Mouse (Mus musculus) small intestine, adult 2 months (tissue): ENCODE results near the gene Olfr521. TPM values are rescaled to one million over a fixed set of nuclear protein-coding genes. Genes with fewer than 3 reads are reported as not detected.

ENCODE experiments used
- H3K27ac ChIP-seq: fragments of 200-500 bp; 2 replicates; pipeline ENCODE4 v1.5.1; 2012; ENCODE audit warnings: low read depth, low read length, control low read depth, inconsistent platforms; ENCODE audit not compliant: insufficient read depth
- H3K27me3 ChIP-seq: fragments of 200-500 bp; 2 replicates; pipeline ENCODE4 v1.6.1; 2012; ENCODE audit warnings: mild to moderate bottlenecking, moderate library complexity, low read length, inconsistent platforms; ENCODE audit not compliant: control insufficient read depth, insufficient read depth
- H3K36me3 ChIP-seq: fragments of 200-500 bp; 2 replicates; pipeline ENCODE4 v1.6.1; 2012; ENCODE audit warnings: mild to moderate bottlenecking, low read length, control low read depth, inconsistent platforms; ENCODE audit not compliant: control insufficient read depth, insufficient read depth
- H3K4me1 ChIP-seq: fragments of 200-500 bp; 2 replicates; pipeline ENCODE4 v1.6.1; 2012; ENCODE audit warnings: low read length, inconsistent platforms, mixed read lengths; ENCODE audit not compliant: control insufficient read depth, insufficient read depth, insufficient read length
- H3K4me3 ChIP-seq: fragments of 200-500 bp; 2 replicates; pipeline ENCODE4 v1.5.1; 2012; ENCODE audit warnings: low read depth, mild to moderate bottlenecking, control low read depth, inconsistent platforms, low read length, moderate library complexity
- CTCF ChIP-seq: fragments of 200-500 bp; IDR thresholded peaks from 2 replicates; pipeline ENCODE4 v1.5.1; 2012; ENCODE audit warnings: low read depth, mild to moderate bottlenecking, control low read depth, inconsistent platforms, low read length, moderate library complexity, mixed read lengths; ENCODE audit not compliant: insufficient replicate concordance, insufficient read length; ENCODE audit errors: extremely low read depth
- POLR2A ChIP-seq: fragments of 200-500 bp; IDR thresholded peaks from 2 replicates; pipeline ENCODE4 v1.6.1; 2012; ENCODE audit warnings: low read depth, mild to moderate bottlenecking, control low read depth, inconsistent platforms, low read length, moderate library complexity
- WGBS: fragments of 180-500 bp; shearing (Covaris S2); methylation state at CpG from one replicate; pipeline ENCODE4 v1.1.7; 2018; 5-methylcytosine and 5-hydroxymethylcytosine counted together
- polyA plus RNA-seq: library from polyadenylated mRNA; depleted of rRNA; stranded (reverse); fragments of >200 nt; gene quantifications from 2 replicates; pipeline ENCODE4 v1.2.3, GENCODE M21; 2012

The Olfr521 gene
- polyA plus RNA-seq, 1 experiment = not detected

DNA sequence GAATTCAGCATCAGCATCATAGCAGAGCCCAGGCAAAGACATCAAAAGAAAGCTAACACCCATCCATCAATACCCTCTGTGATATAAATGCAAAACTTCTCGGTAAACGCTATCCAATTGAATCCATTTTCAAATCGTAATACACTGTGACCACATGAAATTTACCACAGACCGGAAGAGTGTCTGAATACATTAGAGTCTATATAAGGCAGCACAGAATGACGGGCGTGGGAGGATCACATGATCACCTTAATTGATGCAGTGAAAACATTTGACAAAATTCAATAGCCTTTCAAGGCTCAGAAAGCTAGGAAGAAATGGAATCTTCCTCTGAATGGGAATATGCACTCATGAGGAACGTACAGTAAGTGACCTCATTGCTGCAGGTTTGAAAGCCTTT, 20.1 kb downstream of the Olfr521 start:
- Histone ChIP-seq H3K27me3 (no peaks in the 10 kb centered on the region), H3K36me3 (no peaks in the 10 kb centered on the region), H3K4me3 (no peak overlapping the region), H3K4me1 (no peaks in the 10 kb centered on the region), H3K27ac (no peak overlapping the region)
- TF ChIP-seq CTCF (no peak), POLR2A (no peak)
- 81% methylated on average over 7 of the region's 7 CpGs for WGBS

DNA sequence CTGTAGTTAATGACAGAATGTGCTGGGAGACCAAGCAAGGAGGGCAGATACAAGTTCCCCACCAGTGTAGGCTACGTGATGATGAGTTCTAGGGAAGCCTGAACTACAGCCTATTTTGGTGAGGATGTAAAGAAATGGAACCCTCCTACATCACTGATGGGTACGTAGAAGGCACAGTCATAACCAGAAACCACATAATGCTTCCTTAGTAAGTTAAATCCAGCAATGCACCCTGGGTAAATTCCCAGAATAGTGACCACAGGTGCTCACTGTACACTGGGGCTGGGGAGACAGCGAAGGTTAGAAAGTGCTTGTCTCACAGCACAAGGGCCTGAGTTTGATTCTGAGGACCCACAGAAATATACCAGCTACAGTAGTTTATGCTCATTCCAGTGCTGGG, 22.2 kb downstream of the Olfr521 start:
- H3K27me3 ChIP-seq = no peaks in the 10 kb centered on the region
- H3K27ac ChIP-seq = no peak overlapping the region
- TF ChIP-seq POLR2A = no peak
- no peak for TF ChIP-seq CTCF
- H3K4me1 ChIP-seq = no peaks in the 10 kb centered on the region
- no peak overlapping the region for H3K4me3 ChIP-seq
- WGBS = 80% methylated on average over 3 of the region's 3 CpGs
- H3K36me3 ChIP-seq = no peaks in the 10 kb centered on the region

DNA sequence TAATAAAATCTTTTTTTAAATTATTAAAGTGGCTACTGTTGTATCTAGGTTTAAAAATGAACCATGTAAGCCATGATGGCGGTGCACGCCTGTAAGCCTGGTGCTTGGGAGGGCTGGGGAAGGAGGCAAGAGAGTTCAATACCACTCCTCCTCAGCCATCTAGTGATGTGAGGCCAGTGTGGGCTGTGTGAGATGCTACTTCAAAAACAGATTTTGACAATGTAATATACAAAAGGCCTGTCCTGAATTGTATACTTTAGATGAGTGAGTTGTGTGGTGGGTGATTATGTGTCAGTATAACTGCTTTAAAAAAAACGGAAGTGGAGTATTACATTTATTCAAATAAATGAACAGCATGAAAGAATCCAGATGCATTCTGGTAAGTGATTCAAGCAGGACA, 23.5 kb downstream of the Olfr521 start:
- 89% methylated on average over 3 of the region's 3 CpGs for WGBS
- Histone ChIP-seq H3K4me1 (no peaks in the 10 kb centered on the region), H3K36me3 (no peaks in the 10 kb centered on the region), H3K27ac (no peak overlapping the region), H3K4me3 (no peak overlapping the region), H3K27me3 (no peaks in the 10 kb centered on the region)
- TF ChIP-seq CTCF (no peak), POLR2A (no peak)

DNA sequence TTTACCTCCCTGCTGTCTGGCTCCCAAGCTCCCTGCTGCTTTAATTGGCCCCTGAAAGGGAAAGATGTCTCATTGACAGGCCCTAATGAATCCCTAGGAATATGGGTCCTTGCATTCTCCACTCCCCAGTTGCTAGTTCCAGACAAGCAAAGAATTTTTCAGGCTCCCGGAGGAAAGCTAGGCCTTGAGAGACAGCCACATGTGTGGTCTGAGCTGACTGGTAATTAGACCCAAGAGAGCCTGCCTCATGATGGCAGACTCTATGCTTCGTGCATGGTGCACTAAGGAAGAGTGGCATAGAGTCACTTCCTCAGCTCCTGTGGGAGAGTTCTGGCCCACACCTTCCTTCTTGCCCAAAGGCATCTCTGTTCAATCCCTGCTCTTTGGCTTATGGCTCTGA, 24.6 kb downstream of the Olfr521 start:
- Histone ChIP-seq H3K27me3 (no peaks in the 10 kb centered on the region), H3K4me1 (no peaks in the 10 kb centered on the region), H3K4me3 (no peak overlapping the region), H3K27ac (no peak overlapping the region), H3K36me3 (no peaks in the 10 kb centered on the region)
- WGBS = 84% methylated on average over 2 of the region's 2 CpGs
- TF ChIP-seq POLR2A = no peak
- TF ChIP-seq CTCF = no peak

DNA sequence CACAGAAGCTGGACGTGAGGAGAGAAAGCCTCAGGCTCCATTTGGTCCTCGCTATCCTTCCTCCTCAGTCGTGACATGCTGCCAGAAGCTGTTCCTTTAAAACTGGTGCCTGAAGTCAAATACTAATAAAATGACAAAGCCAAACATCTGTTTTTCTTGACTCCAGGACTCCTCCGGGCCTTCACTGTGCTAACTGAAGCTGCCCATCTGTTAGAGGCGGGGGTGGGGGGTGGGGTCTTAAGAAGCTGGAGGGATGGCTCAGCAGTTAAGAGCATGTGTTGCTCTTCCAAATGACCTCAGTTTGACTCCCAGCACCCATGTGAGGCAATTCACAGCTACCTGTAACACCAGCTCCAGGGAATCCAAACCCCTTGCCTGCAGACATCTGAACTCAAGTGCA, 25.3 kb downstream of the Olfr521 start:
- Histone ChIP-seq H3K27me3 (no peaks in the 10 kb centered on the region), H3K4me3 (no peak overlapping the region), H3K4me1 (no peaks in the 10 kb centered on the region), H3K36me3 (no peaks in the 10 kb centered on the region), H3K27ac (no peak overlapping the region)
- 71% methylated on average over 5 of the region's 5 CpGs for WGBS
- TF ChIP-seq CTCF = no peak
- no peak for TF ChIP-seq POLR2A

DNA sequence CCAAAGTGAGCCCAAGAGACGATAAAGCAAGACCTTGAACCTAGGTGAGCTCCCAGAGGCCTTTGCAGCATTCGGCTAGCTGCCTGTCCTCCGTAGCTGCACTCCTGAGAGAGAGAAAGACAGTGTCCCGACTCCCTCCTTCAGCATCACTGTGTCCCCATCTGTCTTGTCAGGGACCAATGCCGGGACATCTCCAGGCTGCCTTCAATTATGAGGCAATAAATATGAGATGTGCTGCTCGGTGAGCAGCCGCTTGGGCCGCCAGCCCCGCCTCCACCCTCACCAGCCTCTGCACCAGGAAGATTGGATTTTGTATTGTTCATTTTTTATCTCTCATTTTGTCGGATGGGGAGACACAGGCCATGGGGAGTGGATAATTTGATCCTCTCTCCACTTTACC, 27.5 kb downstream of the Olfr521 start:
- Histone ChIP-seq H3K27me3 (no peaks in the 10 kb centered on the region), H3K4me1 (no peaks in the 10 kb centered on the region), H3K27ac (no peak overlapping the region), H3K4me3 (no peak overlapping the region), H3K36me3 (no peaks in the 10 kb centered on the region)
- WGBS = 63% methylated on average over 10 of the region's 10 CpGs
- TF ChIP-seq POLR2A (no peak), CTCF (no peak)

DNA sequence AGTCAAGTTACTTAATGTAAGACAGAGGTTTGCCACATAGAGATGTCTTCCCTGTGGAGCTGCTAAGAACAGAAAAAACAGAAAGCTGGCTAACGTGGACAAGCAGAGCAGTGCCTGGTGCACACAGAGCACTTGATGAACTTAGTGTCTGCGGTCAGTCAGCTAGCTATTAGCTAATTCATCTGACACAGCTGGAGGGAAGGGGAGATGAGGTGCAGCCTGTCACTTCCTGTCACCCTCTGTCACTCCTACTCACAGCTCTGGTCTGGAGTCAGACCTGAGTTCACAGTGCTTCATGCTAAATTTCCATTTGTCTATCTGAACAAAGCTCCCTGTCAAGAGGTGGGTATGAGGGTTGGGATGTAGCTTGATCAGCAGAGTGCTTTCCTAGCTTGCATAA, 30.8 kb downstream of the Olfr521 start:
- Histone ChIP-seq H3K36me3 (no peaks in the 10 kb centered on the region), H3K27me3 (no peaks in the 10 kb centered on the region; the same call in 1 of the 2 replicates), H3K27ac (no peak overlapping the region), H3K4me3 (no peak overlapping the region), H3K4me1 (no peaks in the 10 kb centered on the region)
- WGBS = 64% methylated on average over 2 of the region's 2 CpGs
- TF ChIP-seq POLR2A (no peak), CTCF (no peak)

DNA sequence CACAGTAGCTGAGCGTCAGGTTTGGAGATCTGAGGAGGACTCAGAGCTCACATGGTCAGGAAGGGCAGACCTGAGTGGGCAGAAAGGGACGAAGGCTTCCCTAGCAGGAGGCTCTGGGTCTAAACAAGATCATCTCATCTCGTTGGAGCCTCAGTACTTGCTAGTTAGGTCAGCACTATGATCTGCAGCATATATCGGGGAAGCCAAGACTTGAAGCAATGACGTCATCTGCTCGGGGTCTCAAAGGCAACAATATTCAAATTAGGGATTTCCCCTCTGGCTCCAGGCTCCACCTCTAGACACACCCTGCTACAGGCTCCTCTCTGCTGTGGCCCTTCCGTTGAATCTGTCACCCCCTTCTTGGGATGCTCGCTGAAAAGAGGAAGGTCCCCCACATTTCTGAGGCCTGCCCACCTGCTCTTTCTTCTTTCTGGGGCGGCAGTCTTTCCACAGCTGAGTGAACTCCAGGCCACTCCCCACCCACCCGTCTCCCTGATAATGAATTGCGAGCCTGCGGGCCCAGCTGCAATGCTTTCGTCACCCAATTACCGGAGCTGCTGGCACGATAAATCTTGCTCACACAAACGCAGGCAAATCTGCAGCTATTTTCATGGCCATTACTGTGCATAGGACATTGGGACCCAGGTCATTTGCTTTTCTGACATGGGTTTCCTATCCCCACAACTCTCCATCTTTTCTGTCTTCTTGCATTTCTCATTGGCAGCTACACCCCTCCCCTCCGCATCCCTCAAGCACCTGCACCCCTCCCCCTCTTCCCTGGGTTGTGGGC, 32.1 kb downstream of the Olfr521 start:
- 0 out of 2 replicates have a peak overlapping the region, but pooled peaks have one; percentile 6 for H3K4me3 ChIP-seq
- no peak overlapping the region for H3K27ac ChIP-seq
- 17% methylated on average over 17 of the region's 17 CpGs for WGBS
- H3K4me1 ChIP-seq = no peaks in the 10 kb centered on the region
- TF ChIP-seq POLR2A (no peak), CTCF (no peak)
- H3K36me3 ChIP-seq = no peaks in the 10 kb centered on the region
- H3K27me3 ChIP-seq = no peaks in the 10 kb centered on the region; the same call in 1 of the 2 replicates
